Mouse (Mus musculus) spleen, postnatal 36 days (tissue): Measurements from ENCODE around the gene Sh3glb2.

Source experiments
- DNase-seq, 2 experiments: peaks; one replicate each; pipeline ENCODE4 v3.0.0; 2022; ENCODE audit warnings: low spot score in 2 of 2, mixed read lengths in 1 of 2

The Sh3glb2 gene

GRCm38 (mm10) chr2:30380564-30381376 is 21.6 kb upstream of the Sh3glb2 start:
- no peak for DNase-seq

GRCm38 (mm10) chr2:30379307-30379706 is 20.2 kb upstream of the Sh3glb2 start:
- no peak for DNase-seq

- DNase-seq = no peak
These were observed 18.6 kb upstream of the Sh3glb2 start for GRCm38 (mm10) chr2:30377721-30378120.

GRCm38 (mm10) chr2:30375893-30376292 is 16.8 kb upstream of the Sh3glb2 start:
- no peak for DNase-seq

- DNase-seq = no peak
These were observed 13.6 kb upstream of the Sh3glb2 start for GRCm38 (mm10) chr2:30372726-30373125.

GRCm38 (mm10) chr2:30371544-30371943 is 12.4 kb upstream of the Sh3glb2 start:
- no peak for DNase-seq

- DNase-seq = no peak
These were observed 7.1 kb upstream of the Sh3glb2 start for GRCm38 (mm10) chr2:30366203-30366602.

- no peak for DNase-seq
These were observed 6.3 kb upstream of the Sh3glb2 start for GRCm38 (mm10) chr2:30365281-30366069.

- DNase-seq = peak; percentile 99
These were observed 4.9 kb upstream of the Sh3glb2 start, which contains the start of gene Miga2 for GRCm38 (mm10) chr2:30363773-30364650. Gene Miga2 (plus strand): TSS chr2:30364233.

GRCm38 (mm10) chr2:30362865-30363264 is 3.7 kb upstream of the Sh3glb2 start:
- no peak for DNase-seq

- no peak for DNase-seq
These were observed 1.5 kb upstream of the Sh3glb2 start for GRCm38 (mm10) chr2:30360626-30361025.

GRCm38 (mm10) chr2:30357552-30358510 is 1.3 kb downstream of the Sh3glb2 start:
- DNase-seq = no peak

- DNase-seq = no peak
These were observed 2.2 kb downstream of the Sh3glb2 start for GRCm38 (mm10) chr2:30356906-30357305.

GRCm38 (mm10) chr2:30356266-30356665 is 2.9 kb downstream of the Sh3glb2 start:
- no peak for DNase-seq

- no peak for DNase-seq
These were observed 3.3 kb downstream of the Sh3glb2 start for GRCm38 (mm10) chr2:30355861-30356260.

GRCm38 (mm10) chr2:30351149-30351548 is 8.0 kb downstream of the Sh3glb2 start:
- DNase-seq = no peak

- no peak for DNase-seq
These were observed 9.9 kb downstream of the Sh3glb2 start for GRCm38 (mm10) chr2:30349196-30349595.

GRCm38 (mm10) chr2:30345971-30346676 is 13.0 kb downstream of the Sh3glb2 start:
- peak; percentile 52 to 58 for DNase-seq

GRCm38 (mm10) chr2:30343601-30344137 is 15.5 kb downstream of the Sh3glb2 start:
- no peak for DNase-seq

- no peak for DNase-seq
These were observed 16.6 kb downstream of the Sh3glb2 start for GRCm38 (mm10) chr2:30342544-30342943.
